Mouse (Mus musculus): ENCODE results near the gene Gimap8.

- no peak for TF ChIP-seq FLI1 (IDR thresholded peaks at IDR 0.05; ENCODE audit: low read length)
- no peak for TF ChIP-seq GATA1 (IDR thresholded peaks at IDR 0.05; ENCODE audit: borderline replicate concordance, low read length)
These were observed 55.6 kb downstream of the Gimap8 start for GRCm38 (mm10) chr6:48702601-48703000.

All from megakaryocyte, embryonic 14.5 days (primary cell).